Mouse (Mus musculus) frontal cortex, postnatal 10 days (tissue): ENCODE results near the gene Xylt2.
"Not testable (repeated sequence)": the region's sequence is repeated elsewhere in the genome, so short reads cannot be mapped to it uniquely, and the experiment has no call there.

Experiments used
- DNase-seq, 2 experiments: peaks; one replicate each; pipeline ENCODE4 v3.0.0; 2022; ENCODE audit warnings: low spot score in 2 of 2, mixed read lengths in 1 of 2

Gene Xylt2

GRCm38 (mm10) chr11:94676308-94676707, 1.0 kb downstream of the Xylt2 start:
- no peak for DNase-seq

DNA sequence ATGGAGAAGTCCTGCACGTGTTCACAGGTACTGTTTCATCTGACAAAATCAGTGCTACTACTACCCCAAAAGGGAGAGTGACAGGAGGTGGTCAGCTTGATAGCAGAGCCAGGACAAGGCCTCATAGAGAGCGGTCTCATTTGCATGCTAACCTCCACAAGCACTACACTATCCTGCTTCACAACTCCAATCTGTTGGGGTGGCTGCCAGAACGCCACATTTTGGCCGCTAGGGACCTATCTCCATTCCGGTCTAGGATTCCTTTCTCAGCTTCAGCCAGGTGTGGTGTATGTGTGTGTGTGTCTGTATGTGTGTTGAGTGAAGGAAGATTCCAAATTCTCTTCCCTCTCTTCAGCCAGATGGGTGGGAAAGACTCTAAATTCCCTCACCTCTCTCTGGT, 1.9 kb downstream of the Xylt2 start:
- DNase-seq, result no peak

- no peak for DNase-seq
Observed at GRCm38 (mm10) chr11:94674984-94675383, 2.3 kb downstream of the Xylt2 start.

- no peak for DNase-seq
Observed at GRCm38 (mm10) chr11:94665281-94665680, 12.0 kb downstream of the Xylt2 start.

GRCm38 (mm10) chr11:94661344-94661743, 16.0 kb downstream of the Xylt2 start:
- no peak for DNase-seq

DNA sequence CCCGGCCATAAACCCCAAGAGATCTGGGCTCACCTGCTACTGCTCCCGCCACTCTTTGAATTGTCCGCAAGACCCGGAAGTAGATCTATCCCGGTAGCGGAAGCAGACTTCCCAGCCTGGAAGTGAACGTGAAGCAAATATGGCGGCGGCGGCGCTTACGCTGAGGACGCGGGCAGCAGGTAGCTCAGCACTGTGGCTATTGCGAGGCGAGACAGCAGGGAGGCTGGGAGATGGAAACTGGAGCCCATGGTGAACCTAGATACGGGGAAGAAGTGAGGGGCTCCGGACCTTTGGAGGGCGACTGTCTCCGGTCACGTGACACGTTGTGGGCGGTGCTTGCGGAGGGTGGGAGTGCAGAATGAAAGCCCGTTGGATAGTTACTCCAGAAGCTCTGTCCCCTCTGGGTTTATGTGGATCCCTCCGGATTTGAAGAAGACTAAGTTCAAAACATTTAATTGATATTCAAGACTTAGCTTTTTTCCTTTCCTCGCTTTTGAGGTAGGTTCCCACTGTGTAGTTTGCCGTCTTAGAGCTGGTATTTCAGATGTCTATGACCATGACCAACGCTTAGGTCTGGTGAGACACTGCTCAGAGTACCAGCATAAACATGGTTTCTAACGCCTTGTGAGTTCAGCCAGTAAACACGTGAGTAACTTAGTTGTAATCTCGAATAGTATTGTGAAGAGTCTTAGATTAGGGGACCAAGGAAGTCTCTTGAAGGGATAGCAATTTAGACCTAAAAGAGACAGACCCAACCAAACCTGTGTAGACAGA, 23.5 kb downstream of the Xylt2 start, which contains the start of the genes Mrpl27 and Eme1:
TSS of gene Mrpl27 (plus strand) at position 105 of the 774 bp plus-strand sequence.
TSS of gene Eme1 (minus strand) at position 302 of the 774 bp plus-strand sequence.
- peak in 1 of 2 experiments; percentile 80 for DNase-seq

GRCm38 (mm10) chr11:94652973-94653372, 24.3 kb downstream of the Xylt2 start:
- DNase-seq, result no peak

DNA sequence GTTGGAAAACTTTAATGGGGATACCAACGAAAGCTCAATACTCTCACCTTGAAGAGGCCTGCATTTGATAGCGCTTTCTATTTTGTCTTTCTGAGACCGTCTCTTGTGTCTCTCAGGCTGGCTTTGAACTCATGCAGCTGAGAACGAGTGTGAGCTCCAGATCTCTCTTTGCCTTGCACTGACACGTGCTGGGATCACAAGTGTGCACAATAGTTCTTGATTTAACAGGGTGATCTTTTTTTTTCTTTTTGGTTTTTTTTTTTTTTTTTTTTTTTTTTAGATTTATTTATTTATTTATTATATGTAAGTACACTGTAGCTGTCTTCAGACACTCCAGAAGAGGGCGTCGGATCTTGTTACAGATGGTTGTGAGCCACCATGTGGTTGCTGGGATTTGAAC, 26.1 kb downstream of the Xylt2 start:
- not testable (repeated sequence) for DNase-seq

DNA sequence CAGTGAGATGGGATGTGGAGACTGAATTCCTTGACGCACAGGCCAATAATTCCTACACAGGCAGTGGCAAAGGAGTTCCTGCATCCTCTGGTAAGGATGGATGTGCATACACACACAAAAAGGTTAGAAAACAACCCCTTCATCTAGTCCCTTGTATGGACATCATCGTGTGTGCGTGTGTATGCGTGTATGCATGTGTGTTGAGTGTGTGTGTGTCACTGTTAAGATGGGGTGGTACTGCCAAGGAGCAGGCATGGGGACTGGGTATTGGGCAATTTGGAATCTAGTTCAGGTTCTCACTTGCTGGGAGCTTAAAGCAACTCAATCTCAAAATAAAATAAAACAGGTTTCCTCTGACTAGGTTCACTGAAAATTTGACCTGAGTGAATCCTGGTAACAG, 30.9 kb downstream of the Xylt2 start:
- no peak for DNase-seq

- no peak for DNase-seq
Observed at GRCm38 (mm10) chr11:94644461-94645219, 32.7 kb downstream of the Xylt2 start.

DNA sequence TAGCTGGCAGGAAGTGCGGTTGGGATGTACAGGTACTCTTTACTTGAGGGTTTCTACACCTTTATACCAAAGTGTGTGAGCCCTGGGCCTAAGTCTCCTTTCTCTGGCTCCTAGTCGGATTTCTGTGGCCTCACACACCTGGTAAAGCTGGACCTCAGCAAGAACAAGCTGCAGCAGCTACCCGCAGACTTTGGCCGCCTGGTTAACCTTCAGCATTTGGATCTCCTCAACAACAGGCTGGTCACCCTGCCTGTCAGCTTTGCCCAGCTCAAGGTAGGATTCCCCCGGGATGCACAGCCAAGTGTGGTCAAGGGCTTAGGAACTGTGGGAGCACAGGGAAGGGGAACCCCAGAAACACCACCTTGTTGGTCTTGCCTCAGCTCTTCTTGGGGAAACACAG, 42.9 kb downstream of the Xylt2 start:
- no peak for DNase-seq

DNA sequence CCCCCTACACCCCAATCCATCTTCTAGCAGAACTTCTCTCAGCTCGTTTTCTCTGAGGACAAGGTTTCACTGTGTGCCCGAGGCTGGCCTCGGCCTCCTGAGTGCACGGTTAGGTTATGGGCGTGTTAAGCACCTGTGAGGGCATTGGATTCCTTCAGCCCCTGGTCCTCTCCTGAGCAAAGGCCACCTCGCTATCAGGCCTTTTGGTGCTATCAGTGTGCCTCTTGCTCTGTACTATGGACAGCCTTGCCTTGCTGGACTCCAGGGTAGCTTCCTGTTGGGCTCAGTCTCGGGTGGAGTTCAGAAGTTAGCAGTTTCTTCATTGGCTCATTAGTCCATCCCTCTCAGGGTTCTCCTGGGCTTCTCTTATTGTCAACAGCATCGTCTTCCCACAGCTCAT, 44.3 kb downstream of the Xylt2 start:
- no peak for DNase-seq

- no peak for DNase-seq
Observed at GRCm38 (mm10) chr11:94631969-94632368, 45.3 kb downstream of the Xylt2 start.

- DNase-seq, result peak in 1 of 2 experiments; percentile 16
Observed at GRCm38 (mm10) chr11:94630199-94631011, 46.9 kb downstream of the Xylt2 start.

DNA sequence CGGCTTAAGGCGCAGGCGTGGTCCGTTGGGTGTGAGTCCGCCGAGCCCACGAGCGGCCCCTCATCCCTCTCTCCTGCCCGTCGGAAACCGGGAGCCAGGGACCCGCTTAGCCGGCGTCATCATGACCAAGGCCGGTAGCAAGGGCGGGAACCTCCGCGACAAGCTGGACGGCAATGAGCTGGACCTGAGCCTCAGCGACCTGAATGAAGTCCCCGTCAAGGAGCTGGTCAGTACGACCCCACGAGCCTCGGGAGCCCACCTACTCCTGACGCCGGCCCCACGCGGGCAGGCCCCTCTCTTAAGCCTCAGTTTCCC, 47.5 kb downstream of the Xylt2 start:
- DNase-seq, result peak in 1 of 2 experiments; percentile 23

GRCm38 (mm10) chr11:94629199-94629883, 48.0 kb downstream of the Xylt2 start, which contains the start of gene Lrrc59:
Gene Lrrc59, plus strand, starts transcription at chr11:94629767.
- peak; percentile 84 to 93 for DNase-seq

DNA sequence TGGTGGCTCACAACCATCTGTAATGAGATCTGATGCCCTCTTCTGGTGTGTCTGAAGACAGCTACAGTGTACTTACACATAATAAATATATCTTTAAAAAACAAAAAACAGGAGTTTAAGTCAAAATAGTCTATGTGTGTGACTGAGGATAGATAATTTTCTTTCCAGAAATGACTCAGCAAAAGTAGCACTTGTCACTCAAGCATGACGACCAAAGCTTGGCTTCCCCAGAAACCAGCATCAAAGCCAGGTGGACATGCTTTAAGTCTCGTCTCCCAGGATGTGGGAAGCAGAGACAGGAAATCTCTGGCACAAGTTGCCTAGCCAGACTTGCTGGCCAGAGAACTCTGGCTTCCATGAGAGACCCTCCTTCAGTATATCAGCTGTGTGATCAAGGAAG, 55.2 kb downstream of the Xylt2 start:
- no peak for DNase-seq

DNA sequence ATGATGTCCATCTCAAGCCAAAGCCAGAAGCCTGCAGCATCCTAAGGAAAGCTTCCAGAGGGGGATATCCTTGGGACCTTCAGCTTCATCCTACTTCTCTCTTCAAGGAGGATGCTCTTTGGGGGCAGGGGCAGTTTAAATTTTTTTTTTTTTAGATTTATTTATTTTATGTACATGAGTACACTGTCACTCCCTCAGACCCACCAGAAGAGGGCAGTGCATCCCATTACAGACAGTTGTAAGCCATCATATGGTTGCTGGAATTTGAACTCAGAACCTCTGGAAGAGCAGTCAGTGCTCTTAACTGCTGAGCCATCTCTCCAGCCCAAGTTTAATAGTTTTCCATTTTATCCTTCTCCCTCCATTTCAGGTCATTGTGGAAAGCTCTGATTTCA, 55.9 kb downstream of the Xylt2 start:
- DNase-seq, result no peak

DNA sequence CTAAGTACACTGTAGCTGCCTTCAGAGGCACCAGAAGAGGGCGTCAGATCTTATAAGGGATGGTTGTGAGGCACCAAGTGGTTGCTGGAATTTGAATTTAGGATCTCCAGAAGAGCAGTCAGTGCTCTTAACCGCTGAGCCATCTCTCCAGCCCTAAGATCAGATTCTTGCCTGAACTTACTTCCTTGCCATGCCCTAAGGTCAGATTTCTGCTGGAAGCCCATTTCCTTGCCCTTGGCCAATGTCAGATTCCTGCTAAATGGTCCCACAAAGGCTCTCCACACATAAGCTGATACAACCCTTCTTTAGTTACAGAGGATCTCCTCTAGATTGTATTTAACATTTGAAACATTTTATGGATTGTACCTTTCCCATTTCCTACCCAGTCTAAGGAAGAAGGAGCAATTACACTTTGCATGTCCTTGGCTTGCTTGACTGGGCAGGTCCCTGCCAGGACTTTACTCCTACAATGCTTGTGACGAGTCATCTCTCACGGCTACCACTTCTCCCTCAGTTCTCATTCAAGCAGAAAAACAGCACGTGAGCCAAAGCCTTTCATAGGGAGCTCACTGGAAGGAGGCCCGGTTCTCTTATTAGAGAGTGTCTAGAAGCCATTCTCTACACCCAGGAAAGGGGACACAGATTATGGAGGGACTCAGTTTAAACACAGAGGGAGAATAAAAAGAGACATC, 56.4 kb downstream of the Xylt2 start:
- DNase-seq, result no peak

- DNase-seq, result no peak
Observed at GRCm38 (mm10) chr11:94617646-94618045, 59.7 kb downstream of the Xylt2 start.

DNA sequence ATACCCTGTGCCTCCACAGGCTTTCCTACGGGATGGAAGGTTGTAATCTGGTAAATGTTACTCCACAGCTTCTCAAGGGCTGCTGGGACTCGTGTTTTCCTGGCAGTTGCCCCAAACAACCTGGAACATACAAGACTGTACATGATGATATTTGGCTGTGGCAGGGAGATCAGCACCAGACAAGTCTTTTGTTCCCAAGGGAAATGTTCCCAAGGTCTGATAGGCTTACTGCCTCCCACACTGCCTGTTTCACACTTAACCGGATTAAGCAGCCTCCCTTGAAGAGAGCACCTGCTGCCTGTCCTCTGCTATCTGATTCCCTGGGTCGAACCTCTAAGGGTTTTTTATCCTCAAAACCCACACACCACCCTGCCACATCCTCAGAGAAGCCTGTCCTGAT, 61.8 kb downstream of the Xylt2 start:
- no peak for DNase-seq
